Mouse (Mus musculus) layer of hippocampus, adult 8-10 months (tissue): ENCODE data around the gene Gm13212. TPM values are rescaled to one million over a fixed set of nuclear protein-coding genes. Genes with fewer than 3 reads are reported as not detected.
"Not testable (repeated sequence)": the region's sequence is repeated elsewhere in the genome, so short reads cannot be mapped to it uniquely, and the experiment has no call there.

Experiments used
- DNase-seq, 2 experiments: peaks; one replicate each; pipeline ENCODE4 v3.0.0; 2022; ENCODE audit warnings: low spot score in 2 of 2
- total RNA-seq, 4 experiments: library from RNA; stranded (reverse); gene quantifications; 2 replicates each; pipeline ENCODE4 v1.2.4; 2022

Gene Gm13212
- total RNA-seq: under 1 TPM in 3 of 4 experiments, not detected in 1; 0.23 to 0.34 (median 0.29) TPM

DNA sequence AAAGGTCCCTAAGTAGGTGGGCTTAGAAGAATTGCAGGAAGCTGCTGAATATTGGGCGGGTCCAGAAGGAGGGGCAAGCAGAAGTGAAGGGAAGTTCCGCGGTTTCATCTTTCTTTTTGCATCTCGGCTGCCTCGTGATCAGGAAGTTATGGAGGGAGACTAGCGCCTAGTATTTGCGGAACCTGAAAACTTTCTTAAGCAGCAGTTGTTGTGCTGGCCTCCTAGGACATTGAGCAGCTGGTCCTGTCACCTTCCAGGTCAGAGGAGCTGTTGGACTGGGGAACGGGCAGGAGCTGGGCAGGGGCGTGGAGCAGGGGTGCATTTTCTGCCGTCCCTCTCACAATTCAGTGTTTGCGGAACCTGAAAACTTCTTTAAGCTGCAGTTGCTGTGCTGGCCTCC lies at the start of gene Gm13212:
TSS of gene Gm13212 (plus strand) at position 89 of the 400 bp plus-strand sequence.
- DNase-seq: not testable (repeated sequence)

DNA sequence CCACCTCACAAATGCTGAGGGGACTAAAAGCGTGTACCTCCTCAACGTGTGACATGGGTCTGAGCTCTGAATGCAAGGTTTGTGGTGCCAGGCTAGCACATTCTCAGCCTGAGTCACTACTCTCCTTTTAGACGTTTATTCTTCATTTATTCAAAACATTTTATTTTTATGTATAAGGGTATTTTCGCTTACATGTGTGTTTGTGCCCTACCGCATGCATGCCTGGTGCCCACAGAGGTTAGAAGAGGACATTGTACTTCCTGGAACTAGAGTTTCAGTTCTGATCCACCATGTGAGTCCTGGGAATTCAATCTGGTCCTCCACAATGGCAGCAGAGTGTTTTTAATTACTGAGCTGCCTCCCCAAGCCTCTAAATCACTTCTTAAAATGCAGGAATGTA lies 41.1 kb upstream of the Gm13212 start:
- not testable (repeated sequence) for DNase-seq

DNA sequence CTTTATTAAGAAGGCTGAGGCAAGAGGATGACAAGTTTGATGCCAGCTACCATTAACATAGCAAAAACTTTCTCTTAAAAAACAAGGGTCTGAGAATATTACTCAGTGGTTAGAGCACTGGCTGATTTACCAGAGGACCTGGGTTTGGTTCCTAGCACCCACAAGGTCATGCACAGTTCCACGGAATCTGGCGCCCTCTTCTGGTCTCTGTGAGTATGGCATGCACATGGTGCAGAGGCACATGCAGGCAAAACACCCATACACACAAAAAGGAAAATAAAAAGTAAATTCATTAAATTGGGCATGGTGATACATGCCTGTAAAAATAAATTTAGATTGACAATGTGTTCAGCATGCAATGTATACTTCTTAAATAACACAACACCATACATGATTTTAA lies 39.9 kb upstream of the Gm13212 start:
- not testable (repeated sequence) for DNase-seq

DNA sequence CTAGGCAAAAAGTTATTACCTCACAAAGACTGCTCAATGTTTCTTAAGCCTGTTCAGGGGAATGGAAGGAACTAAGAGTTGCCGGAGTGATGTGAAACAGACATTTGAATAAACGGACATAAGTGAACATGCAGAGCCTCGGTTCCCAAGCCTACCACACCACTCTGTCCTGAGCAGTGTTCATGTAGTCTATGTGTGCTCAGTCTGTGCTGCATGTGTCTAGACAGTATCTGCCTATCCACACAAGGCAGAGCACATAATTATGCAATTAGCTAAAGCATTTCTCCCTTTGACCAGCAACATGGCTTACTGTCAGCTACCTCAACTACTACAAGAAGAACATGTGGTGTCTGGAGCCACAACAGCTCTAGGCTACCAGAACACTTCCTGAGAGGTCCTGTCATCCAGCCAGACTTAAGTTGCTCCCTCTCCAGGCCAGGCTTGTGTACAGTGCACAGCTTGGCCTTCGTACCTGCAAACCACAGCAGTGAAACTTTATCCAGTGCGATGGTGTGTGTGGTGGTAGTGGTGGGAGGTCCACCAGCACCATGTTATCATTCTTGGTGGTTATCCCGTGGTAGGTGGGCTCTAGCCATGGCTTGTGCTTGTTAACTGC lies 39.1 kb upstream of the Gm13212 start:
- not testable (repeated sequence) for DNase-seq

DNA sequence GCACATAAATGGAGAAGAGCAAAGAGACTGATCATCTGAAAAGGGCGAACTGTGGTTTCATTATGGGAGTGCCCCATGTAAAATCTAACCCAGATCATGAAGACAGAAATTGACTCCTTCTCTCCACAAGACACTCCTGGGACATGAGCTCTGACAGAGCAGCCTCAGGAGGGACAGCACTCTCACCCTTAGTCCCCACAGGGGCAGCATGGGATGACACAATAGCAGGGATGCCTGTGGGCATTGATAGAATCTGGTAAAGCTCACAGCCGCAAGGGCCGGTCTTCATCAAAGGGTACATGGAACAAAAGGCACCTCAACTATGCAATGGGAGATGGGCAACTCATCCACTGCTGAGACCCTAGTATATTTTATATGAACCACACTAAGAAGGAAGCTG lies 38.5 kb upstream of the Gm13212 start:
- not testable (repeated sequence) for DNase-seq

DNA sequence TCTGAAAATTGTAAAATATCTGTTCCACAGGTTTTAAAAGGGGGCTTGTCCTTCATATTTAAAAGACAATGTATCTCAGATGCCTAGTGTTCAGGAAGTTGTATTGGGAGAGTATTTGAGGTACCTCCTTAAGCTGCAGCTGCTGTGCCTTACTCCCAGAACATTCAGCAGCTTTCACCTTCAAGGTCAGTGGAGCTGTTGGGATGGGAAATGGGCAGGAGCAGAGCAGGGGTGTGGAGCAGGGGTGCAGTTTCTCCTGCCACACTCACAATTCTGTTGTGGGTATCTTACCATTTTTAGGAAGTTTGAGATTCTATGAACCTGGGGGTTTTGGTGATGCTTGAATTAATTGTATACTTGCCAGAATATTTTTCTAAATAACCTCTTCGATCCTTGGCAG lies 28.3 kb upstream of the Gm13212 start:
- no peak for DNase-seq

DNA sequence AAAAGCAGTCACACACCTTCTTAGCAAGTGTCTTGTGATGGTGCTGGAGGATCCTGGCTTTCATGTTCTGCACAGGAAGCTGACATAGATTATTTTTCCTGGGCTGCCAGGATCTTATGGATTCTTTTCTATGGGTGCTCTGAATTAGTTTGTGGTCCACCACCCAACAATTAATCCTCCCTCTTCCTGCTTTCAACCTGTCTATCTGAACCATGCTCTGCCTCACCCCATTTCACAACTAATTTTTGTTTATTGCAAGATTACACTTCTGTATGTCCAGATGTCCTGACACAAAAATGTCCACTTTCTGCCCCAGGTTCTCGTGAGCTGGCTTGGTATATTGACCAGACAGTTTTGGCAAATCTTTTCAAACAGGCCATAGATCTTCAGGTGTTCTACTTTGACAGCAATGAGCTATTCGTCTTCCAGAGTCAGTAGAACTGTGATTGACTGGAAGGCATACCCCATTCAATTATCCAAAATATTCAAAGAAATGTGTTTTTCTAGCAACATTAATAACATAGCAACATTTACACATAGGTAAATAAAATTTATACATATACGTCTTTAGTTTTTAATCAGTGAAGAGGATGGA lies 25.4 kb upstream of the Gm13212 start:
- no peak for DNase-seq

DNA sequence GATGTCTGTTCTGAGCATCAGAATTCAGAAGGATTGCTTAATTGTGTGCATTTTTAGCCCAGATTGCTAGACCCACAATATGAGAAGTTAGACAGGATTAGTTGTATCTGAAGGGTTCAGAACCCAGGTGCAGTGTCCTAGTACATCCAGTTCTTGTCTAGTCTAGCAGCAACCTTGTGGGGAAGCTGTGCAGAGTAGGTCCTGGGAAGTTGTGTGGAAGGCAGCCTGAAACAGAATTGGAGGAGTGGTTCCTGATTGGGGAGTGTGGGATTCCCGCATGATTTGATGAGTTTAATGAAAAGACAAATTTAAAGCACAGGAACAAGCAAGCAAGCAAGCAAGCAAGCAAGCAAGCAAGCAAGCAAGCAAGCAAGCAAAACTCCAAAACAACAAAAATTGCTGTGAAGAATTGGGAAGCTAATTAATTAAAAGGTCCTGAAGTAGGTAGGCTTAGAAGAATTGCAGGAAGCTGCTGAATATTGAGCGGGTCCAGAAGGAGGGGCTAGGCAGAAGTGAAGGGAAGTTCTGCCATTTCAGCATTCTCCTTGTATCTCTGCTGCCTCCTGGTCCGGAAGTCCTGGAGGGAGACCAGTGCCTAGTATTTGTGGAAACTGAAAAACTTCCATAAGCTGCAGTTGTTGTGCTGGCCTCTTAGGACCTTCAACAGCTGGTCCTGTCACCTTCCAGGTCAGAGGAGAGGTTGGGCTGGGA lies 20.7 kb upstream of the Gm13212 start:
- no peak for DNase-seq

DNA sequence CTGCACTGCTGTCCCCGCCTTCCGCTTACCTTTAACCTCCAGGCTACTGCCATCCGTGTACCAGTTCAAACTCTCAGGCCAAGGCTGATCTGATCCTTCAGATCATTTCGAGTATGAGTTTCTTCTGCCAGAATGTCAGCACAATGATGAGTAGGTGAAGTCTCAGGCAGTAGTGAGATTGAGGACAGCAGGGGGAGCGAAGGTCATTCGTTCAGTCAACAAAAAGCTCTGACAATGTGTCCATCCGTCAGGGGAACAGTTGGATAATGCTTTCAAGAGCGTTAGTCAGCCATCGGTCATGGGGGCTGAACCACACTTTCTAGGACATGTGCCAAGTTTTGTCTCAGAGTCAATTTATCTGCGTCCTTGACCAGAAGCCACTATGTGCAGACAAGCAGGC lies 14.5 kb upstream of the Gm13212 start:
- DNase-seq: not testable (repeated sequence)

DNA sequence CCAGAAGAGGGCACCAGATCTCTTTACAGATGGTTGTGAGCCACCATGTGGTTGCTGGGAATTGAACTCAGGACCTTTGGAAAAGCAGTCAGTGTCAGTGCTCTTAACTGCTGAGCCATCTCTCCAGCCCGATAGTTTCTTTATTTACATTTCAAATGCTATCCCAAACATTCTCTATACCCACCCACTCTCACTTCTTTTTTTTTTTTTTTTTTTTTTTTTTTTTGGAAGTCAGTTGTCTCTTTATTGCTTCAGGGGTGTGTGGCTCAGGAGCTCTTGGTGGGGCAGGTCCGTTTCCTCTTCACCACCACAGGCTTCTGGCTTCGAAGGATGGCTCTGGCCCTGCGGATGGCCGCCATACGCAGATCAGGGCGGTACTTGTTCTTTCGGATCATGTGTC lies 8.3 kb upstream of the Gm13212 start:
- DNase-seq: not testable (repeated sequence)

DNA sequence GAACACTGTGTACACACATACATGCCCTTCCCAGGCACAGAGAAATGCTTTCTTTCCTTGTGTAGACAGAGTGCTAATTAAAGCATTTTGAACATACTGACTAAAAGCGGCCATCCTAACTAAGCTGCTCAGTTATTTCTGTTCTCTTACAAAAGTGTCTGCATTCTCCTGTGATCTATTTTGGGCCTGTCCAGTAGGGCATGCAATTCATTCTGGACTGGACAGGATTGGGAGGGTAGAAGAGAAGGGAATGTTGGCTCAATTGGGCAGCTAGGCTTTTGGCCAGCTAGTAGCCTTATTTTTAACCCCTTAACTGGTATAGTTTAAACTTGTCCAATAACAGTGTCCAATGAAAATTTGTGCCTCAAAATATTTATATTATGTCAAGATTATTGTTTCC lies 4.6 kb upstream of the Gm13212 start:
- DNase-seq: not testable (repeated sequence)

DNA sequence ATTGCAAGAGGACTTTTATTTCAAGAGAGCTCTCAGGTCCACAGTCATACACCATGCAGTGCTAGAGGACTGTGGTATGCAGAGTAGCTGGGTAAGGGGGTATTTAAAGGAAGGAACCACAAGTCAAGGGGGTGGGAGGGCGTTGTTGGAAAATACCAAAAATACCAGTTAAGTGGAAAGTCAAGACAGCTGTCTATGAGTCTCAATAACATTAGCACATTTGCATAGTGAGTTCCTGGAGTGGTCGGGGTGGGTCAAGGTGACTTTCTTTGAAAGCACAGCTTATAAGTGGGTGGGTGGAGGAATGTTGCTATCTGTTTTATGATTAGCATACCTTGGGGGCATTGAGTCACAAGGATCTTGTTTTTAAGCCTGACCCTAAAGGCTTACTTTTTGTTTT lies 1.1 kb downstream of the Gm13212 start:
- not testable (repeated sequence) for DNase-seq

DNA sequence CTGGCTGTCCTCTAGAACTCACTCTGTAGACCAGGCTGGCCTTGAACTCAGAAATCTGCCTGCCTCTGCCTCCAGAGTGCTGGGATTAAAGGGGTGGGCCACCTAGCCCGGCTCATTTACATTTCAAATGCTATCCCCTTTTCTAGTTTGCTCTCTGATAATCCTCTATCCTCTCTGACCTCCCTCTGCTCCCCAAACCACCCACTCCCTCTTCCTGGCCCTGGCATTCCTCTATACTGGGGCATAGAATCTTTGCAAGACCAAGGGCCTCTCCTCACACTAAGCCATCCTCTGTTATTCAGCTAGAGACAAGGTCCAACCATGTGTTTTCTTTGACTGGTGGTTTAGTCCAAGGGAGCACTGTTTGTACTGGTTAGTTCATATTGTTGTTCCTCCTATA lies 9.2 kb downstream of the Gm13212 start:
- not testable (repeated sequence) for DNase-seq

DNA sequence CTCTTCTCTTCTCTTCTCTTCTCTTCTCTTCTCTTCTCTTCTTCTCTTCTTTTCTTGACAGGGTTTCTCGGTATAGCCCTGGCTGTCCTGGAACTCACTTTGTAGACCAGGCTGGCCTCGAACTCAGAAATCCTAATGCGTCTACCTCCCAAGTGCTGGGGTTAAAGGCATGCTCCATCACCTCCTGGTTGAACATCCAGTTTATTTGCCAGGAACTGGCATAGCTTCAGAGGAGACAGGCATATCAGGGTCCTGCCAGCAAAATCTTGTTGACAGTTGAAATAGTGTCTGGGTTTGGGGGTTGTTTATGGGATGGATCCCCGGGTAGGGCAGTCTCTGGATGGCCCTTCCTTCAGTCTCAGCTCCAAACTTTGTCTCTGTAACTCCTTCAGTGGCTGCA lies 9.8 kb downstream of the Gm13212 start:
- not testable (repeated sequence) for DNase-seq

DNA sequence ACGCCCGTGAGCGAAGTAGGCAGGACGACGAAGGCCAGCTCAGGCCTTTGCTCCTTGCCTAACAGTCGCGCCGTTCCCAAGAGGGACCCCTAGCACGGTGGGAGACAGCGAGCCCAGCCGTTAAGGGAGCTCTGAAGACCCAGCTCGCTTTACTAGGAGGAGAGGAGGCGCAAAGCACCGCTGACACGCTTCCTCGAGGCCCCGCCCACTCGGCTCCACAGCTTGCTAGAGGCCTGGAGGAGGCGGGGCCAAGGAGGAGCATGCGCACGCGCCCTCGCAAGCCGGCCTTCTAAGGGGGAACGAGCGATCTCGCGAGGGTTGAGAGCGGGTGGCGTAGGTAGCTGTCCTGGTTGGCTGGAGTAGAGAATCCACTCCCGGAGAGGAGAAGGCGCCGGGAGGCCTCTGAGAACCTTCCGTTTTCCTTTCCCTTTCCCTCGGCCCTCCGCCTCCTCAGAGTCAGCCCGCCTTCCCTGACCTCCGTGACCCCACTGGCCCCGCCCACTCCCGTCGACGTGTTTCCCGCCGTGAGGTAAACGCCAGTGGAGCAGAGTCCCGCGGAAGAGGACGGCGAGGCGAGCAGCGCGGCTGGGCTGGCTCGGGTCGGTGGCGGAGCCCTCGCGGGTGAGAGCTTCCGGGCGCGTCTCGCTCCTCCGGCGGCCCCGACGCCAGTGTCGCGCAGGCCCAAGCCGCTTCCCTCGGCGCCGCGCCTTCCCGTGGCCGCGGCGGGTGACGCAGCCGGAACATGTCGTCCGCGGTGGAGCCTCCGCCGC lies 55.6 kb downstream of the Gm13212 start:
- not testable (repeated sequence) for DNase-seq

DNA sequence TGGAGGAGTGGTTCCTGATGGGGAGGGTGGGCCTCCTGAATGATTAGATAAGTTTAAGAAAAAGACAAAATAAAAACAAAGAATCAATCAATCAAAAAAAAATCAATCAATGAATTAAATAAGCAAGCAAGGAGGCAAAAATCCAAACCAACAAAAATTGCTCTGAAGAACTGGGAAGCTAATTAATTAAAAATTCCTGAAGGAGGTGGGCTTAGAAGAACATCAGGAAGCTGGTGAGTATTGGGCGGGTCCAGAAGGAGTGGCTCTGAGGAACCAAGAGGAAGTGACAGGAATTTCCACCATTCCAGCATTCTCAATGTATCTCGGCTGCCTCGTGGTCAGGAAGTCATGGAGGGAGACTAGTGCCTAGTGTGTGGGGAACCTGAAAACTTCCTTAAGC lies 85.4 kb downstream of the Gm13212 start, which contains the start of gene Zfp980:
TSS of gene Zfp980 (plus strand) at position 301 of the 400 bp plus-strand sequence.
- not testable (repeated sequence) for DNase-seq

DNA sequence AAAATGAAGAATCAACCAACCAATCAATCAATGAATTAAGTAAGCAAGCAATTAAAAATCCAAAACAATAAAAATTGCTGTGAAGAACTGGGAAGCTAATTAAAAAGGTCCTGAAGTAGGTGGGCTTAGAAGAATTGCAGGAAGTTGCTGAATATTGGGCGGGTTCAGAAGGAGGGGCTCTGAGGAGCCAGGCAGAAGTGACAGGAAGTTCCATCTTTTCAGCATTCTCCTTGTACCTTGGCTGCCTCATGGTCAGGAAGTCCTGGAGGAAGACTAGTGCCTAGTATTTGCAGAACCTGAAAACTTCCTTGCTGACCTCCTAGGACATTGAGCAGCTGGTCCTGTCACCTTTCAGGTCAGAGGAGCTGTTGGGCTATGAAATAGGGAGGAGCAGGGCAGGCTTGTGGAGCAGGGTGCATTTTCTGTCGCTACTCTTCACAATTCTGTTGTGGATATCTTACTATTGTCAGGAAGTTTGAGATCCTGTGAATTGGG lies 89.4 kb downstream of the Gm13212 start:
- DNase-seq: not testable (repeated sequence)
